Mouse (Mus musculus) lung, adult 2 months (tissue): ENCODE measurements around the gene Ifit2.

Source experiments
- CTCF ChIP-seq: fragments of 200-500 bp; IDR thresholded peaks from 2 replicates; pipeline ENCODE4 v1.5.1; 2011; ENCODE audit warnings: mild to moderate bottlenecking, low read length, control low read depth; ENCODE audit not compliant: insufficient read depth
- POLR2A ChIP-seq: fragments of 200-500 bp; IDR thresholded peaks from 2 replicates; pipeline ENCODE4 v1.6.1; 2011; ENCODE audit warnings: low read depth, mild to moderate bottlenecking, control low read depth, low read length, borderline replicate concordance; ENCODE audit errors: extremely low read depth

DNA sequence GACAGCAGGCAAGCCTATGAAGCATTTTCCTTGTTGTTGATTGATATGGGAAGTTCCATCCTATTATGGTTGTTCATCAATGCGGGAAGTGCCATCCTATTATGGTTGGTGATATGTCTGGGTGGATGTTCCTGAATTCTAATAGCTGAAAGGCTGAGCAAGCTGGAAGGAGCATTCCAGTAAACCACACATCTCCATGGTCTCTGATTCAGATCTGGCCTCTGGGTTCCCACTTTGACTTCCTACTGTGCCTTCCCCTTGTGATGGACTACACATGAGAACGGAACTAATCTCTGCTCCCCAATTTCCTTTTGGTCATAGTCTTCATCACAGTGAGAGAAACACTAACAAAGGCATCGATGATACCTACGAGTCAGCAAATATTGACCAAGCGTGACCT is 70.4 kb downstream of the Ifit2 start:
- TF ChIP-seq CTCF, result no peak
- no peak for TF ChIP-seq POLR2A
